Mouse (Mus musculus): ENCODE measurements at regions not wholly inside any gene's neighbourhood (a gene's known extent, or its start where the extent isn't known, plus 50 kb on each side); places are given as distances from the start of the nearest gene placed in this dataset.

GRCm38 (mm10) chr14:62217971-62218370, 74.4 kb upstream of the Rnaseh2b start:
- TF ChIP-seq GATA1 (IDR thresholded peaks at IDR 0.05; ENCODE audit: borderline replicate concordance, low read length) = no peak
- TF ChIP-seq CTCF (IDR thresholded peaks at IDR 0.05; ENCODE audit: low read depth, low read length) = no peak
- TF ChIP-seq GATA2 (IDR thresholded peaks at IDR 0.05; ENCODE audit: borderline replicate concordance, low read depth, low read length) = no peak
- no peak for TF ChIP-seq TAL1 (conservative IDR thresholded peaks at IDR 0.05; ENCODE audit: low read depth, low read length)

Data from G1E (cell line).